Mouse (Mus musculus): Measurements from ENCODE around the gene Ptma. TPM values are rescaled to one million over a fixed set of nuclear protein-coding genes. Genes with fewer than 3 reads are reported as not detected.

The Ptma gene
- polyA plus RNA-seq, 1 experiment from 2014 or later = 1,651 TPM

DNA sequence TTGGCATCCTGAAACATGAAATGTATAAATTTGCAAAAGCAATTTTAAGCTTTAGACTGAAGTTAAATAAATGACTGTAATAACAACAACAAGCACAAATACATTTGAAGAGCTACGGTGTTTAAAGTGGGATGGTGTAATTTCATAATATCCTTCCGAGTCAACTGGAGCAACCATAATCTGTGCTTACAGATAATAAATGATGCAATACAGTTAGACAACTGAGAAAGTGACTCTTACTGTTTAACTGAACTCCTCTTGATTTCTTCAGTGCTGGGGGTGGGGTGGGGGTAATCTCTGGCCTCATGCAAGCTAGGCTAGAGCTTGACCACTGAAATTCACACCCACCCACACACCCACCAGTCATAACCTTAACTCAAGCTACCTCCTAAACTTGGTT lies 44.9 kb downstream of the Ptma start:
- Histone ChIP-seq H3K27ac (ENCODE audit: low read depth, low read length) (no peak overlapping the region), H3K9me3 (ENCODE audit: control insufficient read depth, low read length) (no peaks in the 10 kb centered on the region), H3K4me1 (ENCODE audit: control insufficient read depth, insufficient read depth, low read length) (no peaks in the 10 kb centered on the region), H3K4me3 (ENCODE audit: low read depth, low read length) (no peak overlapping the region), H3K4me2 (ENCODE audit: low read depth, low read length) (no peak overlapping the region), H3K36me3 (ENCODE audit: control insufficient read depth, insufficient read depth, low read length) (no peaks in the 10 kb centered on the region), H3K27me3 (ENCODE audit: control insufficient read depth, insufficient read depth, low read length) (no peaks in the 10 kb centered on the region), H3K9ac (replicated peaks; ENCODE audit: low read depth, low read length) (no peak overlapping the region)
- 97% methylated on average over 2 of the region's 2 CpGs for WGBS
- ATAC-seq (ENCODE audit: low read depth) = no peak

DNA sequence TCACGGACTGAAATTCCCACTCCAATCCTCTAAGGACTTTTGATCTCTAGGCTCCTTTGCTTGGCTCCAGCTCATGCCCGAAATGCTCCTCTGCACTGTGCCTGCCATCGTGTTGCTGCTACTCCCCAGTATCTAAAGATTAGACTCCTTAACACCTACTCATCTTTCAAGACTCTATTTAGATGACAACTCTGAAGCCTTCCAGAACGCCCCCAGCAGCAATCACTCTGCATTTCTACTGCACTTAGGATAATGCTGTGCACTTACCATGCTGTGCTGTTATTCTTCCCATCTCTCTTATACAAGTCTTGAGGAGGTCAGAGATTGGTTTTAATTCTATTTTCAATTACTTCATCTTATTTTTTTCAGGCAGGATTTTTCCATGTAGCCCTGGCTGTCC lies 45.4 kb downstream of the Ptma start:
- H3K36me3 ChIP-seq (ENCODE audit: control insufficient read depth, insufficient read depth, low read length) = no peaks in the 10 kb centered on the region
- 84% methylated on average over 4 of the region's 4 CpGs for WGBS
- no peak overlapping the region for H3K27ac ChIP-seq (ENCODE audit: low read depth, low read length)
- no peak overlapping the region for H3K4me3 ChIP-seq (ENCODE audit: low read depth, low read length)
- H3K4me2 ChIP-seq (ENCODE audit: low read depth, low read length) = no peak overlapping the region
- H3K9me3 ChIP-seq (ENCODE audit: control insufficient read depth, low read length) = no peaks in the 10 kb centered on the region
- H3K9ac ChIP-seq (replicated peaks; ENCODE audit: low read depth, low read length) = no peak overlapping the region
- no peak for ATAC-seq (ENCODE audit: low read depth)
- no peaks in the 10 kb centered on the region for H3K4me1 ChIP-seq (ENCODE audit: control insufficient read depth, insufficient read depth, low read length)
- H3K27me3 ChIP-seq (ENCODE audit: control insufficient read depth, insufficient read depth, low read length) = no peaks in the 10 kb centered on the region

Other genes with a start within 250 kb of the Ptma start
- 5.0 and 6.8 TPM in 2 replicates for gene B3gnt7, start 223.9 kb upstream of the Ptma start, polyA plus RNA-seq (2014; fragmentation: Nextera tagmentation; extraction: Ambion mirVana)
- 165 and 194 TPM in 2 replicates for gene Ncl, start 167.3 kb upstream of the Ptma start, polyA plus RNA-seq (2014; fragmentation: Nextera tagmentation; extraction: Ambion mirVana)
- gene Nmur1, start 100.5 kb upstream of the Ptma start, polyA plus RNA-seq (2014; fragmentation: Nextera tagmentation; extraction: Ambion mirVana) = not detected in 2 replicates
- gene Tex44, start 100.4 kb upstream of the Ptma start, polyA plus RNA-seq (2014; fragmentation: Nextera tagmentation; extraction: Ambion mirVana) = not detected in 2 replicates
- gene Pde6d, start 55.9 kb downstream of the Ptma start, polyA plus RNA-seq (2014; fragmentation: Nextera tagmentation; extraction: Ambion mirVana) = 92.9 and 97.4 TPM in 2 replicates
- 52.1 and 55.7 TPM in 2 replicates for gene Cops7b, start 56.2 kb downstream of the Ptma start, polyA plus RNA-seq (2014; fragmentation: Nextera tagmentation; extraction: Ambion mirVana)
- gene Nppc, start 143.8 kb downstream of the Ptma start, polyA plus RNA-seq (2014; fragmentation: Nextera tagmentation; extraction: Ambion mirVana) = 13.4 and 18.4 TPM in 2 replicates
- gene Dis3l2, start 177.1 kb downstream of the Ptma start, polyA plus RNA-seq (2014; fragmentation: Nextera tagmentation; extraction: Ambion mirVana) = 37.3 and 39.1 TPM in 2 replicates